Mouse (Mus musculus) stomach, postnatal 0 days (tissue): ENCODE data around the gene Milr1.

Source experiments
- CTCF ChIP-seq: IDR thresholded peaks from 2 replicates; pipeline ENCODE4 v1.5.1; 2016; ENCODE audit warnings: antibody characterized with exemption, low read depth, mild to moderate bottlenecking, moderate library complexity
- EP300 ChIP-seq: optimal IDR thresholded peaks from 2 replicates; pipeline ENCODE3; 2016; ENCODE audit warnings: antibody characterized with exemption

DNA sequence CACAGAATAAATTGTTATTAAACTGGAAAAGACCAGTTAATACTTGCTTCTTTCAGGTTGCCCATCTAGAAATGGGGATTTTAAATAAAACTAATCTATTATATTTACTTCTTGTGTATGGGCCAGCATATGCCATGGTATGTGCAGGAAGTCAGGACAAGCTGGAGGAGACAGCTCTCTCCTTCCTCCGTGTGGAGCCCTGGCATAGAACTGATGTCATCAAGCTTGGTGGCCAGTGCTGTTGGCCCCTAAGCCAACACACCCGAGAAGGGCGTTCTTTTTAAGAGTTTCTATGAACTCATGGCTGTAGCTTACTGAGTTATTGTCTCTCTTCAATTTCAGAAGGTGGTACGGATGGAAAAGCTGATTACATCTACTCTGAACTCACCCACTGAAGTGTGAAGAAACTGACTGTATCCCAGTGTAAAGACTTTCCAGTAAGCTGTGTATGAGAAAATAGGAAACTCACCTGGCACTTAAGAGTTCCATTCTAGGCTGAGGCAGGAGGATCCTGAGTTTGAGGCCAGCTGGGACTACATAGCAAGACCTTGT lies 15.7 kb downstream of the Milr1 start:
- TF ChIP-seq CTCF (no peak), EP300 (no peak)
